Mouse (Mus musculus): ENCODE data around the gene Cbs.
"Not testable (repeated sequence)": the region's sequence is repeated elsewhere in the genome, so short reads cannot be mapped to it uniquely, and the experiment has no call there.

Gene Cbs

DNA sequence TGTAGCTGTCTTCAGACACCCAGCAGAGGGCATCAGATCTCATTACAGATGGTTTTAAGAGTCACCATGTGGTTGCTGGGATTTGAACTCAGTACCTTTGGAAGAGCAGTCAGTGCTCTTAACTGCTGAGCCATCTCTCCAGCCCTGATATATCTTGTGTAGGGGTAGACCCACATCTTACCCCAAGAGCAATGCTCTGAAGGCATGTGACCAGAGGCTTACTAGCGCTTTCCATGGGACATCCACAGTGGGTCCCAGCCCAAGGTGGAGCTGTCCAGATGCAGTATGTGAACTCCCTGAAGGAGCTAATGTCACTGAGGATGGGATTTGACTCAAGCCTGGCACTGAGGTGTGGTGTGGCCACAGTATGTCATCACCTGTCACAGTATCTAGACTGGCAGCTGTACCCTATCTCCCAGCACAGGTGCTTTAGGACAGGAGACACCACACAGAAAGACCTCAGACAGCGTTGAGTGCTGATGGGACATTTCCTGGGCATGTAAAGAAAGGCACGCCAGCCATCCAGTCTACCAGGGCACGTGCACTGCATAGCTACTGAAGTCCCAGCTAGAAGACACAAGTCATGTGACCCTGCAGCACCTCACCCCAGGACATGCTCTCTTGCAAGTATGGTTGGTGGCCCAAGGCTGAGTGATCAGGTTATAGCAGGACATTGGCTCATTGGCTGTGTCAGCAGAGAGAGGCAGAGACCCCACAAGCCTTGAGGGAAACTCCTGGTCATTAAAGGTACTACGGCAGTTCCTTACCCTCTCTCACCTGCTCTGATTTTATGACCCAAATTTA is 9.4 kb upstream of the Cbs start:
- no peak for DNase-seq (ENCODE audit: extremely low spot score)

DNA sequence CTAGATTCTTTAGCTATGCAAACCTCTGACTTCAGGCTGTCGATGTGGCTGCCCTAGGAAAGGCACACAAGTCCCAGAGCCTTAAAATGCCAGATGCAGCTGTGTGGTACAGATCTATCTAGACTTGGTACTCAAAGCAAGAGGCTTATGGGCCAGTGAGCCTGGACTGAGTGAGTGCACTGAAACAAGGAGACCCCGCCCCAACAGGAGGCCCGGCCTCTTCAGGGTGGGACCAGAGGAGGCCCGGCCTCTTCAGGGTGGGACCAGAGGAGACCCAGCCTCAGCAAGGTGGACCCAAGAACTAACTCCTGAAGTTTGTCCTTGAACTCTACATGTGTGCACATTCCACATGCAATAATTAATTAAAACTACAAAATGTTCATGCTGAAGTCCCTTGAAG is 5.9 kb upstream of the Cbs start:
- DNase-seq (ENCODE audit: extremely low spot score) = no peak

DNA sequence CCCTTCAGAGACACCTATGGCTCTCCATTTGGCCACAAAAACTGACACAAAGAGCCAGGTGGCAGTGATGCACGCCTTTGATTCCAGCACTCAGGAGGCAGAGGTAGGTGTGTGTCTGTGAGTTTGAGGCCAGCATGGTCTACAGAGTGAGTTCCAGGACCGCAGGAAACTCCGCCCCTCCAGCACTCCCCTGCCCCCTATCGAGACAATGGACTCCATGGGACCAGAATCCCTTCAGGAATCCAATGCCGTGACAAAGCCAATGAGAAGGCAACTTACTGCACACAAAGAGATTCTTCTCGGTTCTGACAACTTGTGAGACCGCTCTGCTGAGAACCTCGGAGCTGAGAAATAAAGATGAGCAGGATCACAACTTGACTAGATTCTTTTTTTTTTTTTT is 5.3 kb upstream of the Cbs start:
- no peak for DNase-seq (ENCODE audit: extremely low spot score)

DNA sequence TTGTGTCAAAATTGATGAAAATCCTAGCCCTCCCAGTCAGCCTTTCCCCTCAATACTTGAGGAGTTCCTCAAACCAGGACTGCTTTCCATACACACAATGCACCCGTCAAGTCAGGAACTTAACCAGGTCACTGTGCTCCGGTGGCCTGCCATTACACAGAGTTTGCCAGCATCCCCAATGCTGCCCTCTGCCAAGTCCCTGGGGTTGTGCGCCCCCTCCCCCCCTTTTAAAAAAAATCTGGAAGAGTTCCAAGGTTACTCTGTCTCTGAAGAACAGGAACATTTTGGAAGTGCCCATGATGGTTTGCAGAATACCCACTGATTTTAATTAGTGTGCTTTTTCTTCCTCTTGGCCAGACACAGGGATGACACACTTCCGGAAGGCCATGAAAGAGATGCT is 2.6 kb upstream of the Cbs start:
- no peak for DNase-seq (ENCODE audit: extremely low spot score)

DNA sequence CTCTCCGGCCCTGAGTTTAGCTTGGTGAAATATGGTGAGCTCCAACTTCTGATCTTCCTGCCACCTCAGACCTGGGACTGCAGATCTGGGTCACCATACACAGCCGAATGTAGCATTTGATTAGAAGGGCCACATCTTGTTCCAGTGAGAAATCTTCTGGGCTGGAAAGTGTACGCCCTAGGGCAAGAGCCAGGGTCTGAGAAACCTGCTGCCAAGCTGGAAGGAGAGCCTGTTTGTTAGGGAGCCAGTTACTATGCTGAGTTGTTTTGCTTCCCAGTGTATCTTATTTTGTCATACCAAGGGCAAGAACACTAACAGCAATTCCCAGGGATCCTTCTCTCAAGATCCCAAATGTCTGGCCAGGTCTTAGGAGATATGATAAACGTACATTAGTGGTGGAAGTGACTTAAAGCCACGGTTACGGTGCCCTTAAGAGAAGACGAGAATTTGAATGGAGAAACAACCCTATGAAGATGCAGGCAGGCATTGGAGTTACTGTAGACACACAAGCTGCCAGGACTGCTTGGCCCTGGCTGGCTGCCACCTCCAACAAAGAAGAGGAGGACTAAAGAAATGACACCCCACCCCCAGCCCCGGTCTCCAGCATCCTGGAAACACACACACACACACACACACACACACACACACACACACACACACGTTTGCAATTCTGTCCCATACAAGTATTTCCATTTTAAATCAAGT is 980 bp upstream of the Cbs start:
- DNase-seq (ENCODE audit: extremely low spot score) = no peak

DNA sequence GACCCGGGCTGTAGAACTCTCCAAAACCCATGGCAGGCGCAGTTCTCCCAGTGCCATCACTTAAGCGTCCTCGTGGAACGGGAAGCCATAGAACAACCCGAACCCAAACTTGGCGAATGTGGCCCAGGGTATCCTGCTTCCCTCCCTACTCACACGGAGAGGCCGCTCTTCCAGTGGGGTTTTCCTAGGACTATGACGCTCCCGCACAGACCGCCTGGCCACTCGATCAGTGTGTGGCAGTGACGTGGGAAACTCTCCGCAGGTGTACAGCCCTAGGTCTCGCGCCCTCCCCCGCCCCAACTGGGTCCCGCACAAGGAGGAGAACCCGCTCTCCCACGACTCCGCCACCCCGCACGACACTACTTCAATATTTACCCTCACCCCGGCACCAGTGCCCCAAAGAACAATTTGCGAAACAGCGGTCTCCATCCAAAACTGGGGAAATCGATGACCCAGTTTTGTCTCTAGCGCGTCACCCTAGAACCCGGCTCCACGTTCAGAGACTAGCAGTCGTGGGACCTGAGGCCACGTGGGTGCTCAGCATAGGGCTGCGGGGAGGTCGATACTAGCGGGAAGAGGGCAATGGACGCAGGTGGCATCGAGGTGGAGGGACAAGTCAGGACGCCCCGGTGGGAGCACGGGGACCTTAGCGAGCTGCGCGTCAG is 629 bp downstream of the Cbs start:
- peak; percentile 28 for DNase-seq (ENCODE audit: extremely low spot score)

DNA sequence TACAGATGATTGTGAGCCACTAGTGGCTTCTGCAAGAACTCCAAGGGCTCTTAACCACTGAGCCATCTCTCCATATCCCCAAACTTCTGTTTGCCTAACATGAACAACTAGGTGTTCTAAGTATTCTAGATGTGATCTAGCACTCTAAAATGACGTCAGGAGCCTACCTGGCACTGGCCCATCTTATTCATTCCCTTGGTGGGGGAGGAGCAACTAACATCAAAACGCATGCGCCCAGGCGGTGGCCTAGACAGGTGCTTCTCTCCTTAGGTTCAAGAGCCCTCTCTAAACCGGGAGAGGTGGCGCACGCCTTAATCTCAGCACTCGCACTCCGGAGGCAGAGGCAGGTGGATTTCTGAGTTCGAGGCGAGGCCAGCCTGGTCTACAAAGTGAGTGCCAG is 1.3 kb downstream of the Cbs start:
- DNase-seq (ENCODE audit: extremely low spot score) = no peak

DNA sequence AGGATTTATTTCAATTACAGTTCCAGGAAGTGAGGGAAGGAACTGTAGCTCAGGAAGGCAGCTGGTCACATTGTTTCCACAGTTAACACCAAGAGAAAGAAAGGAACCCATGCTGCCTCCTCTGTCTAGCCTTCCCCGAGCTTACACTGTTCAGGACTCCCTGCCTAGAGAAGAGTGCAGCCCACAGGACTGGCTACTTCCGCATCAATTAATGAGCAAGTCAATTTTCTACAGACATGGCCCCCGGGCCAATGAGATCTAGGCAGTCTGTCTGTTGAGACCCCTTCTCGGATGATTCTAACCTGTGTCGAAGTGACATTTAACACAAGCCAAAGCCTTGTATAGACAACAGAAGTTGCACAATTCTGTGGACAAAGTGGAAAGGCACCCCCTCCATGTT is 2.1 kb downstream of the Cbs start:
- no peak for DNase-seq (ENCODE audit: extremely low spot score)

DNA sequence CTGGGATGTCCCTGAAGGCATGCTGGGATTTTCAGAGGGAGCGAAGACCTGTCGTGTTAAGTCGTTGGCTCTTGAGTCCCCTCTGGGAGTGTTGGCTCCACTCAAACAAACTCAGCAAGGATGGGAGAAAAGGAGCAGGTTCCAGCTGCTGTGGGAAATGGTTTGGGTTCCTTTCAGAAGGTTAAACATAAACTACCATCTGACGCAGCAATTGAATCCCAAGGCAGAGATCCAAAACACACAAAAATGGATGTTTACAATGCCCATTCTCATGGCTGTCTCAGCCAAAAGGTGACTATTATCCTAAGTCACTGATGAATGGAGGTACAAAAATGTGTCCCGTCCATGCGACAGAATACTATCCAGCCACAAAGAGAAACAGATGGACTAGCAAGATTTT is 4.0 kb downstream of the Cbs start:
- no peak for DNase-seq (ENCODE audit: extremely low spot score)

DNA sequence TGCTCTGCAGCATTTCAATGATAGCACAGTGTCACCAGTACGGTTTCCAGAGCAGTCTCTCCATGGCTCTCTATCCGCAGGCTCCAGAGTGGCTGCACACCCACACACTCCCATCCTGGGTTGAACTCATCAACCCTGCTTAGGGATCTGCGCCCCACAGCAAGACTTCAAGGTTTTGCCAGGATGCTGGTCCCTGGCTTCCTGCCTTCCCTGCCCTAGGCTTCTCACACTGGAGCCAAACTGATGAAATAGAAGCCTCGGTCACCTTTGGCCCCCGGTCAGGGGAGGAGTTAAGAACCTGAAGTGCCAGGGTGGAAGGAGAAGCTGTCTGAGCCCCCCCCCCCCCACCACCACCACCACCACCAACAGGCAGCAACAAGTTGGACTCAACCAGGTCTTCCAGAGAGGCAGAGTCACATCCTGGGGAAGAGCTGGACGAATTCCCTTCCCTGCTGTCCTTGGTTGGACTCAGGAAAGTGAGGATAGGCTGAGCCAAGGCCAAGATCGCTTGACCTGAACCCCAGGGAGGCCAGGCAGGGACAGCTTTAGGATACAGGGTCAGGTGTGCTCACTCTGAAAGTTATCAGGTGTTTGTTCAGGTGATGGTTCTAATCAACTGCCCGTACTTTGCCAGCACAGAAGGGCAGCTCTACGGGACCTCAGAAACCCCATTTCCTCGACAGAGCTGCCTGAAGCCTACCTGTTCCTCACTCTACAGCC is 5.8 kb downstream of the Cbs start:
- DNase-seq (ENCODE audit: extremely low spot score) = no peak

DNA sequence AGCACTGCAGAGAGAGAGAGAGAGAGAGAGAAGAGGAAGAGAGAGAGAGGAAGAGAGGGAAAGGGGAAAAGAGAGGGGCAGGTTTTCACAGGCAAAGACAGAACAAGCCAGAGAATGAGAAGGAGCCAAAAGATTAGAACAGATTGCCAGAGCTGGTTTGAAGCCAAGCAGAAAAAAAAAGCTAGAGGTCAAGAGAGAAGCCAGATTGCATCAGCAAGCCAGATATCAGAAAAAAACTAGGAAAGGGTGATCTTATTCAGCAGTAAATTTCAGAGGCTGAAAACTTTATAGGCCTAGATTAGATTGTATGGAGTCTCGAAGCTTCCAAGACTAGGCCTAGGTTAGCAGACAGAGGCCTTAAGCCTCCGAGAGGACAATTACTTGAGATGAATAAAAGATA is 9.1 kb downstream of the Cbs start:
- no peak for DNase-seq (ENCODE audit: extremely low spot score)

DNA sequence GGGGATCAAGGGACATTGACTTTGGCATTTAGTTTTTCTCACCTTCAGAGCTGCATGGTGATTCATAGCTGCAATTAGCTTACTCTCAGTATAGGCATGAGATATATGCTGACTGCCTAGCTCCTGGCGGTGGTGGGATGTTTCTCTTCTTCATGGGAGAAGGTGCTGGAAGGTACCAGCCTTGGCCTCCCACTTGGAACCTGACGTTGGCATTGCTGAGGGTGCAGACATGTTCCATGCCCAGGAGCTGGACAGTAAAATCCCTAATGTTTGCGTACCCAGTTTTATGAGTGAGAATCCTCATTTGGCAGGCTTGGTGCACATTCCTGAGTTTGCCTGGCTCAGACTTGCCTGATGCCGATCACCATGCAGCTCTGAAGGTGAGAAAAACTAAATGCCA is 13.9 kb downstream of the Cbs start:
- no peak for DNase-seq (ENCODE audit: extremely low spot score)

DNA sequence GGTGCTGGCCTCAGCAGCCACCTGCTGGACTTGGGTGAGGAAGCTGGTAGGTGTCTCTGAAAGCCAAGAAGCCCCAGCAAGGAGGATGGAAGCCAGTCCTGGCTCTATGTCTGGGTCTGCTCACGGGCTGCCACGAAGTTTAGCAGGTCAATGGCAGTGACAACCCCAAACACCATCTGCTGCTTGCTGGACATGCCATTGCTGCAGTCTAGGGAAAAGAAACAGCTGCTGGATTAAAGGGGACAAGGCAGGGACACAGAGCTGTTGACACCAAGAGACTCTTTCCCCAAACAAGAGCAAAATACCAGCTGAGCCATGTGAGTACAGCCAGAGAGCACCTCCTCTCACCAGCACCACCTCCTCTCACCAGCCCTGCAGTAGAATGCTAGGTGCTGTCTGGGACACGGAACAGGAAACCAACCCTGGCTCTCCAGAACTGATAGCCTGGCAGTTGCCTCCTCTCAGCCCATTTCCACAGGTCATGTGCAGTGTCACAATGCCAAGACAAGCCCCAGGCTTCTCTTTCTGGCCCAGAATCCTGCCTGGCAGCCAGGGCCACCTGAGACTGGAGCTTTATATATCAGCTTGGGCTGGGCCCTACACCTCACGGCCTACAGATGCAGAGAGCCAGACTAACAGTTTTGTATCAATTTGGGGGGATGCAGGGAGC is 23.8 kb downstream of the Cbs start:
- DNase-seq (ENCODE audit: extremely low spot score) = no peak

DNA sequence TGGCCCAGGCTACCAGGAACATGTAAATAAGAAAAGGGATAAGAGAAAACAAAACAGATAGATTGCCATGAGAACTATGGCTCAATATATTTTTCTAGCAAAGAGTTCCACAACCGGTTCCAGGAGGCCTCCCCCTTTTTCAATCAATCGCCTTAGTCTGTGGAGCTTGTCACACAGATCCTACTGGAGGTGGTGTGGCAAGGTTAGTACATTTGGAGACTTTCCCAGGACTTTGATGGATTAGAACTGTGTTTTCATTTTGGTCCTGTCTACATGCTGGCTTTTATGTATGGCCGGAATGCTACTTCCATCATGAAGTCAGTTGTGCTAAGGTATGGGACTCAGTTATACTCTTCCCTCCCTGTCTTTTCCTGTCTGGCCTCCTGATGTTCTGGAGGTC is 27.1 kb downstream of the Cbs start:
- DNase-seq (ENCODE audit: extremely low spot score) = no peak

DNA sequence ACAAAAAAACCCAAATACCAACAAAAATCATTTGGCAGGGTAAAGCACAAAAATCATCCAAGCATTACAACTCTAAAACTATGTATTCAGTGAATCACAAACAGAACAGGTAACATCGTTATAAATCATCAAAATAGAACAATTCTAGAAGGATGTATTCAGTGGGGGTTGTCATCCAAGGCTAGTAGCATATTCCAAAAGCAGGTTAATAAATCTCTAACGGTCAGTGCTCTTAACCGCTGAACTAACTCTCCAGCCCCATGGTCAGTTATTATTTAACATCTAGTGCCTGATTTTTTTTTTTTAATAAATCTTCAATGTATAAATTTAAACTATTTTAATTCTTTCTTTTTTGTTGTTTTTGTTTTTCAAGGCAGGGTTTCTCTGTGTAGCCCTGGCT is 27.9 kb downstream of the Cbs start:
- DNase-seq (ENCODE audit: extremely low spot score) = not testable (repeated sequence)

DNA sequence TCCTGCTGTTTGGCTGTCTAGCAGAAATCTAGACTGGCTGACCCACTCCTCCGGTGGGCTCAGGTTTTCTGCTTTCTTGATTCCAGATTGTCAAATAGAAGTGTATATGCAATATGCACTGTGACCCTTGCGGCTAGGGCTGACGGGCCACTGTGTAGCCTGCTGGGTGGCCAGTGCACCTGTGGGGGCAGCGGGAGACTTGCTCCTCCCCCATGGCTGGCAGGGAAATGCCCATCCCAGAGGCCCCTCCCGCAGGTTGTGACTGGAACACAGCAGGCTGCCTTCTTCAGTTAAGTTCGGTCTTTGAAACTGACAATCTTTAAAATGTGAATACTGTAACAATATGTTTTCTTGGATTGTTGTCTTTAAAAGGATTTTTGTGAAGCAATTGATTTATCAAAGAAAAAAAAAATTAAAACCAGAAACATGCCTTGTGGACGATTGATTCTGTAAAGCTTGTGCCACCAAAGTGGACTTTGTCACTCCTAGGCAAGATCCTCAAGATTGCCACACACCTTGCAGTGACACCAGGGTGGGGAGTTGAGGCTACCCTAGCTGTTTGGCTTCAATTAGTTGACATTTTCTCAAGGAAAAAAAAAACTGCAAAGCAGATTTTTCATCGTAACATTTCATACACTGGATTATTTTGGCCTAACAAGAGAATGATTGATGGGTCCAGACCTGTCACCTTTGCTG is 29.6 kb downstream of the Cbs start:
- no peak for DNase-seq (ENCODE audit: extremely low spot score)

DNA sequence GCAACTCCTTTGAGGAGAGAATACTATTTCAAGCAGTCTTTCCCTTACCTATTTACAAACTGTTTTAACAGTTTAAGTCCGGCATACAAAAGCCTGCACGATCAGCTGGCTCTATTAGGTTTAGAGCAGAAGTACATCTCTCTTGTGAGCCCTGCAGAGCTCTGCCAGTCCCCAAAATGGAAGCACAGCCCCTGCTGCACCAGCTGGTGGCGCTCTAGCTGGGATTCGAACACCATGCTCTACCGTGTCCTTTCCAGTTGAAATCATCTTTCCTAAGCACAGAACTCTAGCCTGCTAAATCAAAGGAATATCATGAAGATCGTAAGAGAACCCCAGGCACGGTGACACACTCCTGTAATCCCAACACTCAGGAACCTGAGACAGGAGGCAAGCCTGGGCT is 30.6 kb downstream of the Cbs start:
- DNase-seq (ENCODE audit: extremely low spot score) = no peak

DNA sequence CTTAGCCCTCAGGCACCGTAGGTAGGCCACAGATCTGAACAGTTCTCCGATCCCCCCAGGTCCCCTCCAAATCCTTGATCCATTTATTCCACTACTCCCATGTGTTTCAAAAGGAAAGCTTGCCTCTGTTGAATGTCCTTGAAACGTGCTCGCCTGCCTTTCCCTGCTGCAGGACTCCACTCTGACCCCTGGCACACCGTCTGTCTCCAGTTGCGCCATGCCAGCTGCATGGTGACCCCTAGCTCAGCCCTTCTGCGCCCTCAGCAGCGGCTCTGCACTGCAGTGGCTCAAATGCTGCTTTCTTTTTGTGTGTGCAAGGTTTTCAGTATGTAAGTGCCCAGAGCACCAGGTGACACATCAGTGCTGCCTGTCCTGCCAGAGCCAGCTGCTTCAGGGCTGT is 38.4 kb downstream of the Cbs start:
- DNase-seq (ENCODE audit: extremely low spot score) = no peak

DNA sequence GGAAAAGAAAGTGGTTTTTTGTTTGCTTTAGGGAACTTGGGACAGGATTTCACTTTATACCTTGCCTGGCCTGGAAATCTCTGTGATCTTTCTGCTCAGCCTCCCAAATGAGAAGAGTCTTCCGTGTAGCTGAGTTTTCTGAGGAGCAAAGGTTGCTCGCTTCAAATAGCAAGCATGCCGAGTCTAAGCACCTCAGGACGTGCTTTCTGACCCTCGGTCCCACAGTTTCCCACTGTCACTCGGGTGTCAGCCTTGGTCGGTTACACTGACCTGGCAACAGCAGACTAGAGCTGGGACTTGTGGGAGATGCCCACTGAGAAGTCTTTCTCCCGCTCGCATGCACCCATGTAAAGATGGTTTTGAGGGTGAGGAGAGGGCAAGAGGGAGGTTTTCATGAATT is 39.1 kb downstream of the Cbs start:
- DNase-seq (ENCODE audit: extremely low spot score) = no peak

DNA sequence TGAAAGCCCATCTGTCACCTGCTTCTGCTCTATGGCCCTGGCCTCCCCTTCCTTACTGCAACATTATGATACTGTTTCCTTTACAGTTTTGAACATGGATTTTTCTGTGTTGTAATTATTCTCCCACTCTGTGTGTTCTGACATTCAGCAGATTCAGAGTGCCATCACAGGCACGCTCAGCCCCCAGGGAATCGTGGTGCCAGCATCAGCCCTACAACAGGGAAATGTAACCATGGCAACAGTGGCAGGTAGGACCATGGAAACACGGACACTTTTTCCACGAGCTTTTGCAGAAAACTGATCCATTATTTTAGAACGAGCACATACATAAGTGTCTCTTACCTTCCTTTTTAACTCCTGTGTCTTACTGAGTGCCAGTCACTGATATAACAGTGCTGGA is 42.0 kb downstream of the Cbs start:
- DNase-seq (ENCODE audit: extremely low spot score) = no peak

DNA sequence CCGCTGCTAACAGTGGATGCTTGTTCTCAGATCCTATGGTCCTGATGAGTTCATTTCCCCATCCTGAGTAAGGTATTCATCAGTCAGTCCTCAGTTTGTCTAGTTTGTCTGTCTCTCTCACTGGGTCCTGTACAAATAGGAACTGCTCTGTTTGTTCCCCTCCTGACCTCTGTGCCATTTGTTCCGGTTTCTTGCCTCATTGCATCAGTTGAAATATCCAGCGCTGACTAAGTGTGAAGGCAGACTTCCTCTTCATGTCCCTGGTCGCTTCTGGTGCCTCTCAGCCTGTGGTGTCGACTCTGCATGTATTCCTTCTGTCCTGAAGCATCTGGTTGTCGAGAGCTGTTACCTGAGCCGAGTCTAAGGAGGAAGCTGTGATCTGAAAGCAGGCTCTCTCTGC is 42.4 kb downstream of the Cbs start:
- DNase-seq (ENCODE audit: extremely low spot score) = no peak

Data from embryo, embryonic 9.5 days (tissue).